Comparison of ENCODE assay signal across 19 mouse cellular contexts in the genomic region with DNA sequence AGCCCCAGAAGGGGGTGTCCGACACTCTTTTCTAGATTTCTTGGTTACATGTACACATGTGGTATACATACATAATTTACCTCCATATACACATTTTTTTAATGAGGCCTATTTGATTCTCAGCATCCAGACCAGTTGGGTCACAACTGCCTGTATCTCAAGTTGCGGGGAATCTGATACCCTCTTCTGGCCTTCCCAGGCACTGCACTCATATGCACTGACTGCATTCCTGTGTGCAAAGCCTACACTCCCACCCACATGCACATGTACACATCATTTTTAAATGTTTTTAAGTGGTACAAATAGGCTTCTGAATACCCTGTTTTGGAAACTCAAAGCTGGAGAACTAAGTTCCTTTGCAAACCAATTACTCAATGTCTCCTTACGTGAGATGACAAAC. TPM values are rescaled to one million over a fixed set of nuclear protein-coding genes. Genes with fewer than 3 reads are reported as not detected.
DNase-seq lines count a peak whose midpoint lies in the region; ATAC-seq and TF ChIP-seq lines count a peak whose summit lies in the region.
"Had no signal": no experiment of that assay in that cellular context is flagged by ENCODE, and none has a peak within 500 bp of the region (broad histone marks: within the 10 kb centered on the region; RNA-seq: fewer than 3 reads in every experiment).

No protein-coding gene starts in this region.

- H3K4me3 ChIP-seq in hindbrain, postnatal 0 days (ENCODE audit: low read length) = no peak overlapping the region
- no peak overlapping the region for H3K4me3 ChIP-seq in hindbrain, embryonic 12.5 days
- H3K4me3 ChIP-seq in thymus, adult 2 months (ENCODE audit: control insufficient read depth, insufficient read depth, low read length) = no peak overlapping the region
- H3K4me3 ChIP-seq: forebrain, embryonic 10.5 days; heart, embryonic 15.5 days; hindbrain, embryonic 10.5 days; liver, embryonic 12.5 days had no signal

- TF ChIP-seq POLR2A in thymus, adult 2 months (IDR thresholded peaks at IDR 0.05; ENCODE audit: control insufficient read depth, extremely low read depth, insufficient read depth, low read length, poor library complexity) = no peak

- DNase-seq in hindbrain, postnatal 0 days (ENCODE audit: low spot score) = no peak
- DNase-seq in thymus, adult 2 months = peak; percentile 2
- DNase-seq in thymus, postnatal 0 days (ENCODE audit: low spot score) = no peak
- DNase-seq in WW6 (ENCODE audit: low read depth, low spot score) = peak; percentile 0
- DNase-seq in adrenal gland, adult 18-20 months (ENCODE audit: low spot score in 2 of 2) = no peak
- DNase-seq in testis, postnatal 10 days (ENCODE audit: low spot score) = no peak
- no peak for DNase-seq in Muller cell, postnatal 12 days (ENCODE audit: inconsistent ontology term)
- DNase-seq: adrenal gland, postnatal 10 days; cerebellum, adult 8-10 months; kidney, adult 11 months; kidney, postnatal 14 days; left cerebral cortex, postnatal 4 days; lung, postnatal 4 days; midbrain, embryonic 14.5 days had no signal

- no peaks in the 10 kb centered on the region for H3K9me3 ChIP-seq in hindbrain, postnatal 0 days (ENCODE audit: low read length)
- H3K9me3 ChIP-seq in hindbrain, embryonic 12.5 days (replicated peaks) = no peaks in the 10 kb centered on the region
- H3K9me3 ChIP-seq: forebrain, embryonic 10.5 days; heart, embryonic 15.5 days; hindbrain, embryonic 10.5 days; liver, embryonic 12.5 days had no signal

- ATAC-seq in hindbrain, postnatal 0 days = no peak
- no peak for ATAC-seq in hindbrain, embryonic 12.5 days (ENCODE audit: low FRiP score)
- ATAC-seq: liver, embryonic 12.5 days had no signal

- no peaks in the 10 kb centered on the region for H3K27me3 ChIP-seq in hindbrain, postnatal 0 days (ENCODE audit: insufficient read depth, low read length)
- peaks cover 14% of the 10 kb centered on the region; the same call in 1 of the 2 replicates for H3K27me3 ChIP-seq in hindbrain, embryonic 12.5 days
- no peaks in the 10 kb centered on the region for H3K27me3 ChIP-seq in thymus, adult 2 months (ENCODE audit: control insufficient read depth, insufficient read depth, low read length)
- H3K27me3 ChIP-seq: heart, embryonic 15.5 days had no signal

- H3K9ac ChIP-seq in hindbrain, postnatal 0 days (replicated peaks; ENCODE audit: low read length) = no peak overlapping the region
- H3K9ac ChIP-seq in hindbrain, embryonic 12.5 days = no peak overlapping the region
- H3K9ac ChIP-seq: heart, embryonic 15.5 days; liver, embryonic 12.5 days had no signal

- no peaks in the 10 kb centered on the region for H3K4me1 ChIP-seq in hindbrain, postnatal 0 days (ENCODE audit: insufficient read depth, low read length)
- no peaks in the 10 kb centered on the region for H3K4me1 ChIP-seq in hindbrain, embryonic 12.5 days
- H3K4me1 ChIP-seq in thymus, adult 2 months (replicated peaks; ENCODE audit: control insufficient read depth, insufficient read depth, low read length) = no peaks in the 10 kb centered on the region
- H3K4me1 ChIP-seq: forebrain, embryonic 10.5 days; heart, embryonic 15.5 days; hindbrain, embryonic 10.5 days; liver, embryonic 12.5 days had no signal

- H3K27ac ChIP-seq in hindbrain, postnatal 0 days = no peak overlapping the region
- no peak overlapping the region for H3K27ac ChIP-seq in hindbrain, embryonic 12.5 days
- no peak overlapping the region for H3K27ac ChIP-seq in thymus, adult 2 months (ENCODE audit: control insufficient read depth, insufficient read depth, low read length)
- H3K27ac ChIP-seq: forebrain, embryonic 10.5 days; heart, embryonic 15.5 days; hindbrain, embryonic 10.5 days; liver, embryonic 12.5 days had no signal

- no peak overlapping the region for H3K4me2 ChIP-seq in hindbrain, postnatal 0 days (ENCODE audit: low read depth, low read length)
- no peak overlapping the region for H3K4me2 ChIP-seq in hindbrain, embryonic 12.5 days (replicated peaks)
- H3K4me2 ChIP-seq: heart, embryonic 15.5 days; liver, embryonic 12.5 days had no signal

- whole genome bisulfite sequencing in hindbrain, postnatal 0 days = 88% methylated on average over 3 of the region's 3 CpGs
- WGBS in hindbrain, embryonic 12.5 days = 80% methylated on average over 3 of the region's 3 CpGs
- WGBS in thymus, adult 2 months = 91% methylated on average over 3 of the region's 3 CpGs

- H3K36me3 ChIP-seq in hindbrain, postnatal 0 days (ENCODE audit: insufficient read depth, low read length) = no peaks in the 10 kb centered on the region
- H3K36me3 ChIP-seq in hindbrain, embryonic 12.5 days = no peaks in the 10 kb centered on the region
- H3K36me3 ChIP-seq in thymus, adult 2 months (ENCODE audit: control insufficient read depth, insufficient read depth, low read length) = no peaks in the 10 kb centered on the region
- H3K36me3 ChIP-seq: forebrain, embryonic 10.5 days; heart, embryonic 15.5 days; hindbrain, embryonic 10.5 days; liver, embryonic 12.5 days had no signal

- TF ChIP-seq CTCF in hindbrain, postnatal 0 days (IDR thresholded peaks at IDR 0.05; ENCODE audit: low read depth) = peak; percentile 23; the same call in 1 of the 2 replicates
- TF ChIP-seq CTCF in thymus, adult 2 months (IDR thresholded peaks at IDR 0.05; ENCODE audit: borderline replicate concordance, control insufficient read depth, extremely low read depth, insufficient read depth, low read length, poor library complexity) = no peak

RNA-seq across cellular contexts. Expression of a gene that starts 54.8 kb away (rescaled TPM):
- total RNA-seq in hindbrain, postnatal 0 days (2014; rRNA removed) = 358 and 393 TPM in 2 replicates
- polyA plus RNA-seq in hindbrain, postnatal 0 days (2015; fragmentation: Nextera tagmentation; extraction: Ambion mirVana) = 369 and 418 TPM in 2 replicates
- 211 and 224 TPM in 2 replicates for polyA plus RNA-seq in hindbrain, embryonic 12.5 days (2016; fragmentation: Nextera tagmentation; extraction: Ambion mirVana)
- 1.7 and 2.4 TPM in 2 replicates for polyA plus RNA-seq in thymus, adult 2 months (2012; rRNA removed)
- 4.6 TPM in 2 replicates for polyA plus RNA-seq in thymus, postnatal 0 days (2015; fragmentation: Nextera tagmentation; extraction: Ambion mirVana)
- total RNA-seq in adrenal gland, adult 18-20 months (2021) = 1 to 10 TPM; 4.2 to 7.2 TPM

Comparison
In these comparisons a context has a peak if more than half of its experiments do, and no peak if none do; other contexts are left out.
1. DNase-seq: peak in thymus, adult 2 months (single experiment) and WW6 (single experiment); none in hindbrain, postnatal 0 days (single experiment), thymus, postnatal 0 days (single experiment), adrenal gland, adult 18-20 months (0 of 2), testis, postnatal 10 days (single experiment) and Muller cell, postnatal 12 days (single experiment).
2. RNA of a gene that starts 54.8 kb away (polyA plus RNA-seq): 369 to 418 TPM in hindbrain, postnatal 0 days and 211 to 224 TPM in hindbrain, embryonic 12.5 days; 4.6 TPM in thymus, postnatal 0 days and 1.7 to 2.4 TPM in thymus, adult 2 months; every median in the first group is over 10 times any median in the second.